Mouse (Mus musculus): ENCODE measurements at regions not wholly inside any gene's neighbourhood (a gene's known extent, or its start where the extent isn't known, plus 50 kb on each side); places are given as distances from the start of the nearest gene placed in this dataset.

- Histone ChIP-seq H3K4me1 (peaks cover 17% of the 10 kb centered on the region; the same call in 1 of the 2 replicates), H3K27ac (peak overlapping the region; percentile 65), H3K9me3 (replicated peaks) (no peaks in the 10 kb centered on the region), H3K4me2 (no peak overlapping the region), H3K4me3 (no peak overlapping the region), H3K9ac (no peak overlapping the region), H3K27me3 (no peaks in the 10 kb centered on the region), H3K36me3 (ENCODE audit: poor library complexity, severe bottlenecking) (no peaks in the 10 kb centered on the region)
- peak; percentile 94 for ATAC-seq
- 12% methylated on average over 3 of the region's 3 CpGs for WGBS
Measured at GRCm38 (mm10) chr10:92036176-92036575, 686.0 kb downstream of the Nedd1 start.

GRCm38 (mm10) chr10:92030221-92030620 is 692.0 kb downstream of the Nedd1 start:
- Histone ChIP-seq H3K4me3 (no peak overlapping the region), H3K36me3 (ENCODE audit: poor library complexity, severe bottlenecking) (no peaks in the 10 kb centered on the region), H3K27ac (no peak overlapping the region), H3K4me2 (no peak overlapping the region), H3K4me1 (0 out of 2 replicates have a peak, but pooled peaks cover under 1% of the 10 kb centered on the region), H3K27me3 (no peaks in the 10 kb centered on the region), H3K9me3 (replicated peaks) (no peaks in the 10 kb centered on the region), H3K9ac (no peak overlapping the region)
- WGBS, result 65% methylated on average over 4 of the region's 4 CpGs
- no peak for ATAC-seq

- peaks cover 17% of the 10 kb centered on the region for H3K4me1 ChIP-seq
- H3K9me3 ChIP-seq (replicated peaks), result no peaks in the 10 kb centered on the region
- WGBS, result 39% methylated on average over 1 of the region's 1 CpGs
- H3K4me3 ChIP-seq, result no peak overlapping the region
- no peaks in the 10 kb centered on the region for H3K36me3 ChIP-seq (ENCODE audit: poor library complexity, severe bottlenecking)
- H3K9ac ChIP-seq, result no peak overlapping the region
- H3K27ac ChIP-seq, result no peak overlapping the region
- no peak overlapping the region for H3K4me2 ChIP-seq
- no peak for ATAC-seq
- H3K27me3 ChIP-seq, result no peaks in the 10 kb centered on the region
Measured at GRCm38 (mm10) chr10:92024203-92024602, 698.0 kb downstream of the Nedd1 start.

- WGBS, result 56% methylated on average over 1 of the region's 1 CpGs
- ATAC-seq, result no peak
- Histone ChIP-seq H3K4me1 (peaks cover 17% of the 10 kb centered on the region), H3K4me2 (no peak overlapping the region), H3K4me3 (no peak overlapping the region), H3K9ac (no peak overlapping the region), H3K36me3 (ENCODE audit: poor library complexity, severe bottlenecking) (no peaks in the 10 kb centered on the region), H3K27ac (no peak overlapping the region), H3K9me3 (replicated peaks) (0 out of 2 replicates have a peak, but pooled peaks cover 3% of the 10 kb centered on the region), H3K27me3 (no peaks in the 10 kb centered on the region)
Measured at GRCm38 (mm10) chr10:92021036-92021435, 701.2 kb downstream of the Nedd1 start.

- no peaks in the 10 kb centered on the region for H3K27me3 ChIP-seq
- H3K9me3 ChIP-seq (replicated peaks), result no peaks in the 10 kb centered on the region
- H3K4me1 ChIP-seq, result peaks cover 13% of the 10 kb centered on the region
- peak overlapping the region; percentile 62 for H3K27ac ChIP-seq
- H3K4me3 ChIP-seq, result no peak overlapping the region
- peak; percentile 66 for ATAC-seq
- H3K36me3 ChIP-seq (ENCODE audit: poor library complexity, severe bottlenecking), result no peaks in the 10 kb centered on the region
- WGBS, result 8% methylated on average over 10 of the region's 10 CpGs
- peak overlapping the region; percentile 24; the same call in 1 of the 2 replicates for H3K4me2 ChIP-seq
- H3K9ac ChIP-seq, result no peak overlapping the region
Measured at GRCm38 (mm10) chr10:92009551-92009950, 712.7 kb downstream of the Nedd1 start.

- Histone ChIP-seq H3K4me2 (no peak overlapping the region), H3K9ac (no peak overlapping the region), H3K27ac (no peak overlapping the region), H3K27me3 (no peaks in the 10 kb centered on the region), H3K4me1 (peaks cover 13% of the 10 kb centered on the region), H3K4me3 (no peak overlapping the region), H3K9me3 (replicated peaks) (no peaks in the 10 kb centered on the region), H3K36me3 (ENCODE audit: poor library complexity, severe bottlenecking) (no peaks in the 10 kb centered on the region)
- 78% methylated on average over 2 of the region's 2 CpGs for WGBS
- ATAC-seq, result no peak
Measured at GRCm38 (mm10) chr10:92007891-92008290, 714.3 kb downstream of the Nedd1 start.

GRCm38 (mm10) chr10:92006467-92006866 is 715.8 kb downstream of the Nedd1 start:
- no peaks in the 10 kb centered on the region for H3K36me3 ChIP-seq (ENCODE audit: poor library complexity, severe bottlenecking)
- peaks cover 13% of the 10 kb centered on the region for H3K4me1 ChIP-seq
- no peaks in the 10 kb centered on the region for H3K9me3 ChIP-seq (replicated peaks)
- no peak for ATAC-seq
- WGBS, result 16% methylated on average over 3 of the region's 3 CpGs
- H3K27me3 ChIP-seq, result no peaks in the 10 kb centered on the region
- H3K9ac ChIP-seq, result no peak overlapping the region
- H3K4me3 ChIP-seq, result no peak overlapping the region
- H3K4me2 ChIP-seq, result no peak overlapping the region
- no peak overlapping the region for H3K27ac ChIP-seq

GRCm38 (mm10) chr10:91991040-91991439 is 731.2 kb downstream of the Nedd1 start:
- Histone ChIP-seq H3K4me2 (no peak overlapping the region), H3K36me3 (ENCODE audit: poor library complexity, severe bottlenecking) (no peaks in the 10 kb centered on the region), H3K27me3 (no peaks in the 10 kb centered on the region), H3K9ac (no peak overlapping the region), H3K27ac (peak overlapping the region; percentile 57), H3K9me3 (replicated peaks) (no peaks in the 10 kb centered on the region; the same call in 1 of the 2 replicates), H3K4me1 (peaks cover 31% of the 10 kb centered on the region), H3K4me3 (no peak overlapping the region)
- 46% methylated on average over 4 of the region's 4 CpGs for WGBS
- ATAC-seq, result peak; percentile 52; the same call in 1 of the 2 replicates

GRCm38 (mm10) chr10:91988364-91988763 is 733.9 kb downstream of the Nedd1 start:
- H3K4me1 ChIP-seq, result peaks cover 37% of the 10 kb centered on the region
- no peaks in the 10 kb centered on the region for H3K36me3 ChIP-seq (ENCODE audit: poor library complexity, severe bottlenecking)
- 12% methylated on average over 8 of the region's 8 CpGs for WGBS
- H3K27me3 ChIP-seq, result no peaks in the 10 kb centered on the region
- H3K27ac ChIP-seq, result peak overlapping the region; percentile 60
- H3K4me2 ChIP-seq, result no peak overlapping the region
- ATAC-seq, result peak; percentile 75; the same call in 1 of the 2 replicates
- no peak overlapping the region for H3K9ac ChIP-seq
- no peaks in the 10 kb centered on the region; the same call in 1 of the 2 replicates for H3K9me3 ChIP-seq (replicated peaks)
- H3K4me3 ChIP-seq, result no peak overlapping the region

- no peak overlapping the region for H3K27ac ChIP-seq
- ATAC-seq, result no peak
- peaks cover 6% of the 10 kb centered on the region; the same call in 1 of the 2 replicates for H3K4me1 ChIP-seq
- H3K36me3 ChIP-seq (ENCODE audit: poor library complexity, severe bottlenecking), result no peaks in the 10 kb centered on the region
- no peaks in the 10 kb centered on the region for H3K9me3 ChIP-seq (replicated peaks)
- 92% methylated on average over 2 of the region's 2 CpGs for WGBS
- H3K9ac ChIP-seq, result no peak overlapping the region
- H3K4me3 ChIP-seq, result no peak overlapping the region
- H3K4me2 ChIP-seq, result no peak overlapping the region
- H3K27me3 ChIP-seq, result no peaks in the 10 kb centered on the region
Measured at GRCm38 (mm10) chr10:91979841-91980240, 742.4 kb downstream of the Nedd1 start.

- no peak for ATAC-seq
- H3K9me3 ChIP-seq (replicated peaks), result no peaks in the 10 kb centered on the region
- H3K4me3 ChIP-seq, result no peak overlapping the region
- H3K9ac ChIP-seq, result no peak overlapping the region
- H3K4me2 ChIP-seq, result no peak overlapping the region
- no peaks in the 10 kb centered on the region for H3K36me3 ChIP-seq (ENCODE audit: poor library complexity, severe bottlenecking)
- H3K27ac ChIP-seq, result no peak overlapping the region
- WGBS, result 82% methylated on average over 2 of the region's 2 CpGs
- H3K4me1 ChIP-seq, result peaks cover 15% of the 10 kb centered on the region; the same call in 1 of the 2 replicates
- no peaks in the 10 kb centered on the region for H3K27me3 ChIP-seq
Measured at GRCm38 (mm10) chr10:91971951-91972350, 750.3 kb downstream of the Nedd1 start.

- H3K36me3 ChIP-seq (ENCODE audit: poor library complexity, severe bottlenecking), result no peaks in the 10 kb centered on the region
- H3K4me3 ChIP-seq, result peak overlapping the region; percentile 1; the same call in 1 of the 2 replicates
- H3K27me3 ChIP-seq, result no peaks in the 10 kb centered on the region
- ATAC-seq, result peak; percentile 63; the same call in 1 of the 2 replicates
- WGBS, result 27% methylated on average over 18 of the region's 18 CpGs
- peak overlapping the region; percentile 57 for H3K27ac ChIP-seq
- H3K9me3 ChIP-seq (replicated peaks), result no peaks in the 10 kb centered on the region
- H3K4me2 ChIP-seq, result peak overlapping the region; percentile 45
- peaks cover 10% of the 10 kb centered on the region; the same call in 1 of the 2 replicates for H3K4me1 ChIP-seq
- peak overlapping the region; percentile 27; the same call in 1 of the 2 replicates for H3K9ac ChIP-seq
Measured at GRCm38 (mm10) chr10:91967570-91968310, 754.5 kb downstream of the Nedd1 start.

All from forebrain, embryonic 13.5 days (tissue).